Mouse (Mus musculus): ENCODE measurements at regions not wholly inside any gene's neighbourhood (a gene's known extent, or its start where the extent isn't known, plus 50 kb on each side); places are given as distances from the start of the nearest gene placed in this dataset.

DNA sequence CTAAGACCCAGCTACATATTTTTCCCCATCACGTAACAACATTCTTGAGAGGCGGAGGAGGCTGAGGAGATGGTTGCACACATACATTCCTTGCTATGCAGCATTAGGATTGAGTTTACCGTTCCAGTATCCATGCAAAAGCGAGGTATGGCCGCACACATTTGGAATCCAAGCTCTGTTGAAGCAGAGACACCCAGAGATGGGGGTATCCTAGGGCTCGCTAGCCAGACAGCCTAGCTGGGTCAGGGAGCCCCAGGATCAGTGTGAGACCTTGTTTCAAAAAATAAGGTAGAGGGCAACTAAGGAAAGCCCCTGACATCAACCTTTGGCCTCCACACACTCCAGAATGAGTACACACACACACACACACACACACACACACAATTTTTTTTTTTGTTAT, 224.7 kb upstream of the Klf3 start:
- TF ChIP-seq CTCF (IDR thresholded peaks at IDR 0.05; ENCODE audit: borderline replicate concordance, control insufficient read depth, extremely low read depth, insufficient read depth, low read length, poor library complexity) (no peak), POLR2A (IDR thresholded peaks at IDR 0.05; ENCODE audit: control insufficient read depth, extremely low read depth, insufficient read depth, low read length, poor library complexity) (no peak)

Data from thymus, adult 2 months (tissue).